Mouse (Mus musculus) liver, adult 2 months (tissue): ENCODE results near the gene Cldn18.

Experiments used
- CTCF ChIP-seq: fragments of 200-500 bp; IDR thresholded peaks from 2 replicates; pipeline ENCODE4 v1.5.1; 2011; ENCODE audit warnings: low read depth, low read length, control low read depth
- POLR2A ChIP-seq: fragments of 200-500 bp; IDR thresholded peaks from 2 replicates; pipeline ENCODE4 v1.6.1; 2011; ENCODE audit warnings: low read length, control low read depth; ENCODE audit not compliant: insufficient read depth; ENCODE audit errors: extremely low read depth

GRCm38 (mm10) chr9:99685061-99685521, 32.0 kb downstream of the Cldn18 start:
- no peak for TF ChIP-seq POLR2A
- no peak for TF ChIP-seq CTCF
